Mouse (Mus musculus) lung, embryonic 15.5 days (tissue): ENCODE measurements around the gene Rhpn2. TPM values are rescaled to one million over a fixed set of nuclear protein-coding genes. Genes with fewer than 3 reads are reported as not detected.
"Not testable (repeated sequence)": the region's sequence is repeated elsewhere in the genome, so short reads cannot be mapped to it uniquely, and the experiment has no call there.

Source experiments
- ATAC-seq: fragments of 200-750 bp; cut with Nextera tagmentation; 2 replicates; pipeline ENCODE4 v1.8.0; 2017; ENCODE audit warnings: moderate number of reproducible peaks, borderline replicate concordance; ENCODE audit not compliant: low FRiP score, low TSS enrichment; ENCODE audit errors: extremely low read depth
- H3K27ac ChIP-seq: fragments of 300-500 bp; sonication (generic); 2 replicates; pipeline ENCODE4 v1.5.1; 2015; ENCODE audit warnings: moderate library complexity, mild to moderate bottlenecking, inconsistent platforms
- H3K27me3 ChIP-seq: fragments of 300-500 bp; sonication (generic); 2 replicates; pipeline ENCODE4 v1.6.1; 2015; ENCODE audit warnings: inconsistent platforms
- H3K36me3 ChIP-seq: fragments of 300-500 bp; sonication (generic); 2 replicates; pipeline ENCODE4 v1.6.1; 2015; ENCODE audit warnings: inconsistent platforms
- H3K4me1 ChIP-seq: fragments of 300-500 bp; sonication (generic); 2 replicates; pipeline ENCODE4 v1.6.1; 2015; ENCODE audit warnings: inconsistent platforms
- H3K4me2 ChIP-seq: fragments of 300-500 bp; sonication (generic); 2 replicates; pipeline ENCODE4 v1.6.1; 2015; ENCODE audit warnings: inconsistent platforms, mild to moderate bottlenecking, moderate library complexity
- H3K4me3 ChIP-seq: fragments of 300-500 bp; sonication (generic); 2 replicates; pipeline ENCODE4 v1.5.1; 2015; ENCODE audit warnings: mild to moderate bottlenecking, inconsistent platforms
- H3K9ac ChIP-seq: fragments of 300-500 bp; sonication (generic); 2 replicates; pipeline ENCODE4 v1.6.1; 2015; ENCODE audit warnings: inconsistent platforms
- H3K9me3 ChIP-seq: fragments of 300-500 bp; sonication (generic); 2 replicates; pipeline ENCODE4 v1.6.1; 2016; ENCODE audit warnings: inconsistent platforms
- WGBS: fragments of 180-500 bp; shearing (Covaris S2); methylation state at CpG from one replicate; pipeline ENCODE4 v1.1.7; 2015; 5-methylcytosine and 5-hydroxymethylcytosine counted together
- polyA plus RNA-seq: library from polyadenylated mRNA; unstranded; fragments of >200 nt; fragmentation: Nextera tagmentation; extraction: Ambion mirVana; gene quantifications from 2 replicates; pipeline ENCODE4 v1.2.1, GENCODE M21; 2015

The Rhpn2 gene
- 4.7 and 5.0 TPM in 2 replicates for polyA plus RNA-seq

GRCm38 (mm10) chr7:35333692-35334526, at the start of gene Rhpn2:
Gene Rhpn2 (plus strand): TSS chr7:35334170.
- Histone ChIP-seq H3K9me3 (no peaks in the 10 kb centered on the region), H3K4me1 (peaks cover 13% of the 10 kb centered on the region), H3K4me2 (peak within 1 kb of the TSS; percentile 99), H3K27ac (peak within 1 kb of the TSS; percentile 25), H3K4me3 (peak within 1 kb of the TSS; percentile 58), H3K27me3 (peaks cover 44% of the 10 kb centered on the region), H3K36me3 (no peaks in the 10 kb centered on the region), H3K9ac (peak within 1 kb of the TSS; percentile 50)
- ATAC-seq: peak; percentile 99
- under 1% methylated on average over 52 of the region's 52 CpGs for WGBS

GRCm38 (mm10) chr7:35293464-35293863, 40.5 kb upstream of the Rhpn2 start:
- H3K4me1 ChIP-seq: no peaks in the 10 kb centered on the region
- no peak for ATAC-seq
- no peak overlapping the region for H3K9ac ChIP-seq
- no peak overlapping the region for H3K4me3 ChIP-seq
- no peaks in the 10 kb centered on the region for H3K9me3 ChIP-seq
- H3K4me2 ChIP-seq: no peak overlapping the region
- WGBS: 90% methylated on average over 13 of the region's 13 CpGs
- H3K27me3 ChIP-seq: no peaks in the 10 kb centered on the region
- H3K27ac ChIP-seq: no peak overlapping the region
- peaks cover 69% of the 10 kb centered on the region for H3K36me3 ChIP-seq

DNA sequence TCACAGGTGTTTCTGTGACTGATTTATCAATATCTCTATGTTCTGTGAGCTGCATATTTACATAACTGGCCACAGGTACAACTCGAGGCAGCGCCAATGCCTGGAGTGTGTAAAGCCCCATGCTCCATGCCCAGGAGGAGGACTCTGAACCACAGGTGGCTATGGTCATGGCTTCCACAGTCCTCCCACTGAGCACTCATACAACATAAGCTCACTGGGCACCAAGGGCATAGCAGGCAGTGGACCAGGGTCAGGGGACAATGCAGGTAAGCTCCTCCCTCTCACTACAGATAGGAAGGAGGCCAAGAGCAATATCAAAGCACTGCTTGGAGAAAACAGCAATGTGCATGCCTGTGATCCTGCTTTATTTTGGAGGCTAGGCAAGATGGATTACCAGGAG, 38.3 kb upstream of the Rhpn2 start:
- no peak for ATAC-seq
- H3K9ac ChIP-seq: no peak overlapping the region
- peaks cover 56% of the 10 kb centered on the region for H3K36me3 ChIP-seq
- no peaks in the 10 kb centered on the region for H3K4me1 ChIP-seq
- H3K4me3 ChIP-seq: no peak overlapping the region
- H3K27me3 ChIP-seq: no peaks in the 10 kb centered on the region
- H3K4me2 ChIP-seq: no peak overlapping the region
- no peak overlapping the region for H3K27ac ChIP-seq
- H3K9me3 ChIP-seq: no peaks in the 10 kb centered on the region
- WGBS: 85% methylated on average over 2 of the region's 2 CpGs

GRCm38 (mm10) chr7:35297886-35298285, 36.1 kb upstream of the Rhpn2 start:
- no peak for ATAC-seq
- 92% methylated on average over 5 of the region's 5 CpGs for WGBS
- peaks cover 54% of the 10 kb centered on the region for H3K36me3 ChIP-seq
- H3K4me1 ChIP-seq: no peaks in the 10 kb centered on the region
- H3K4me2 ChIP-seq: no peak overlapping the region
- H3K9ac ChIP-seq: no peak overlapping the region
- no peak overlapping the region for H3K27ac ChIP-seq
- H3K4me3 ChIP-seq: no peak overlapping the region
- H3K9me3 ChIP-seq: no peaks in the 10 kb centered on the region
- H3K27me3 ChIP-seq: no peaks in the 10 kb centered on the region

DNA sequence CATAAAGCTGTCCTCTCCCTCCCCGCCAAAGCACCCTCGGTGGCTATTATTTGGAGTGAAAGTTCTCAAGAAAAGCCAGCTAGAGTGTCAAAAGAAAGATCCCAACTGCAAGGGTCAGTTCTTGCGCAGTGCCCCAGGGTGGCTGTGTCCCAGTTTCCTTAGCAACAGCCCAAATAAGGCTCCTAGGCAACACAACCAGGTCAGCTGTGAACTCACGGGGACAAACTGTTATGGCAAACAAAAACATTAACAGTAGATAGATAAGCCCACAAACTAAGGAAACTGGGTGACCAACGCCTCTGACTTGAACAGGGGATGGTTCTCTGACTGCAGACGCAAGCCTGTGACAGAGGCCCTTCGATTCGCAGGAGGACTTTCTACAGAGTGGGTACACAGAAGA, 34.3 kb upstream of the Rhpn2 start:
- 64% methylated on average over 8 of the region's 8 CpGs for WGBS

DNA sequence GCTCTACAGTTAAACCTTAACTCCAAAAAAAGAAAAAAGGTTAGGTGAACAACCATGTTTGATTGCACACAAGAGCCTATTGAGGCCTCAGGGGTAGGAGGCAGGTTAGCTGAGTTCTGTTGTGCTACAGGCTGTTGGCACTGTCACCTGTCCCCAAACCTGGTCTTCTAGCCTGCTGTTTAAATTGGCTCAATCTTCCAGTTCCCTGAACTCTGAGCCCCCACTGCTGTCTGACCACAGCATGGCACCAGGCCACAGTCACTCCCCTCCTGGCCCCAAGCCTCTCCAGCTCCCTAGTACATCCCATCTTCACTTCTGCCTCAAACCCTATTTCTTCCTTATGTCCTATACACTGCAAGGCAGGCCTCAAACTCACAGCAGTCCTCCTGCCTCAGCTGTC, 33.2 kb upstream of the Rhpn2 start:
- ATAC-seq: no peak
- no peaks in the 10 kb centered on the region for H3K27me3 ChIP-seq
- H3K27ac ChIP-seq: no peak overlapping the region
- H3K4me2 ChIP-seq: no peak overlapping the region
- no peaks in the 10 kb centered on the region for H3K4me1 ChIP-seq
- H3K36me3 ChIP-seq: peaks cover 39% of the 10 kb centered on the region
- no peak overlapping the region for H3K9ac ChIP-seq
- no peak overlapping the region for H3K4me3 ChIP-seq
- no peaks in the 10 kb centered on the region for H3K9me3 ChIP-seq

More for the DNA sequence above, 34.3 kb upstream of the Rhpn2 start:
- Histone ChIP-seq H3K4me1 (no peaks in the 10 kb centered on the region), H3K27ac (no peak overlapping the region), H3K4me3 (no peak overlapping the region), H3K9ac (no peak overlapping the region), H3K36me3 (peaks cover 39% of the 10 kb centered on the region), H3K4me2 (no peak overlapping the region), H3K9me3 (no peaks in the 10 kb centered on the region), H3K27me3 (no peaks in the 10 kb centered on the region)
- ATAC-seq: no peak

GRCm38 (mm10) chr7:35311214-35311613, 22.8 kb upstream of the Rhpn2 start:
- Histone ChIP-seq H3K27ac (no peak overlapping the region), H3K4me3 (no peak overlapping the region), H3K4me1 (no peaks in the 10 kb centered on the region), H3K4me2 (no peak overlapping the region), H3K9ac (no peak overlapping the region), H3K9me3 (no peaks in the 10 kb centered on the region), H3K27me3 (no peaks in the 10 kb centered on the region), H3K36me3 (peaks cover 29% of the 10 kb centered on the region)
- ATAC-seq: no peak
- 86% methylated on average over 3 of the region's 3 CpGs for WGBS

DNA sequence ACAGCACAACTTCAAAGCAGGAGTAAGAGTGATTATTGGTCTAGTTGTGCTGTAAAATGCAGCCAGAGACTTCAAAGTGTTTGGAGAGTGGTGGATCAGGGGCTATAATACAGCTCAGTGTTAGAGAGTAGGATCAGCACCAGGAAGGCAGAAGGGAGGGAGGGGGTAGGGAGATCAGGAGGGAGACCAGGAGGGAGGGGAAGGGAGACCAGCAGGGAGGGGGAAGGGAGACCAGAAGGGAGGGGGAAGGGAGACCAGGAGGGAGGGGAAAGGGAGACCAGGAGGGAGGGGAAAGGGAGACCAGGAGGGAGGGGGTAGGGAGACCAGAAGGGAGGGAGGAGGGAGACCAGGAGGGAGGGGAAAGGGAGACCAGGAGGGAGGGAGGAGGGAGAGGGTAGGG, 19.8 kb upstream of the Rhpn2 start:
- H3K4me3 ChIP-seq: no peak overlapping the region
- no peaks in the 10 kb centered on the region for H3K9me3 ChIP-seq
- H3K9ac ChIP-seq: no peak overlapping the region
- peaks cover 10% of the 10 kb centered on the region for H3K4me1 ChIP-seq
- H3K27me3 ChIP-seq: no peaks in the 10 kb centered on the region
- H3K27ac ChIP-seq: no peak overlapping the region
- H3K4me2 ChIP-seq: no peak overlapping the region
- H3K36me3 ChIP-seq: 0 out of 2 replicates have a peak, but pooled peaks cover 6% of the 10 kb centered on the region
- no peak for ATAC-seq

- Histone ChIP-seq H3K27ac (peak within 1 kb of the TSS; percentile 41; the same call in 1 of the 2 replicates), H3K4me1 (peaks cover 13% of the 10 kb centered on the region), H3K4me2 (peak within 1 kb of the TSS; percentile 72), H3K9me3 (no peaks in the 10 kb centered on the region), H3K36me3 (no peaks in the 10 kb centered on the region), H3K4me3 (peak within 1 kb of the TSS; percentile 98), H3K9ac (peak within 1 kb of the TSS; percentile 86), H3K27me3 (no peaks in the 10 kb centered on the region)
- under 1% methylated on average over 39 of the region's 39 CpGs for WGBS
- peak; percentile 74; the same call in 1 of the 2 replicates for ATAC-seq
These were observed 16.0 kb upstream of the Rhpn2 start, which contains the start of gene Gpatch1 for GRCm38 (mm10) chr7:35317729-35318609. Gene Gpatch1 (minus strand): TSS chr7:35318440.

DNA sequence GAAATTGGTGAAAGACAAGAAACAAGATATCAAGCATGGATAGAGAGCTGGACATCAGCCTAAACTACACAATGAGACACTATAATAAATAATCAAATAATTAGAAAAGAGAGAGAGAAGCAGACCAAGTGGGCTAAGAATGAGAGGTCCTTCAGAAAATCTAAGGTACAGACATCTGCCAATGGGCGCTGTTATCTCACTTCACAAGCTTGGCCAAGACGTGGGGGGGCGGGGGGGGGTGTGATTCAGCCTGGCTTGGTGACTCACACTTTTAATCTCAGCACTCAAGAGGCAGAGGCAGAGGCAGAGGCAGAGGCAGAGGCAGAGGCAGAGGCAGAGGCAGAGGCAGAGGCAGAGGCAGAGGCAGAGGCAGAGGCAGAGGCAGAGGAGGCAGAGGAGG, 14.7 kb upstream of the Rhpn2 start:
- H3K4me2 ChIP-seq, ATAC-seq, H3K4me3 ChIP-seq, H3K9ac ChIP-seq, H3K9me3 ChIP-seq, H3K27me3 ChIP-seq, H3K27ac ChIP-seq, H3K36me3 ChIP-seq: not testable (repeated sequence)
- WGBS: 40% methylated on average over 3 of the region's 3 CpGs
- H3K4me1 ChIP-seq: peaks cover 15% of the 10 kb centered on the region

GRCm38 (mm10) chr7:35319755-35320154, 14.2 kb upstream of the Rhpn2 start:
- no peak overlapping the region for H3K9ac ChIP-seq
- no peak overlapping the region for H3K27ac ChIP-seq
- no peaks in the 10 kb centered on the region for H3K36me3 ChIP-seq
- H3K27me3 ChIP-seq: no peaks in the 10 kb centered on the region
- H3K4me2 ChIP-seq: no peak overlapping the region
- H3K4me1 ChIP-seq: peaks cover 15% of the 10 kb centered on the region
- H3K9me3 ChIP-seq: no peaks in the 10 kb centered on the region
- WGBS: 74% methylated on average over 4 of the region's 4 CpGs
- ATAC-seq: no peak
- no peak overlapping the region for H3K4me3 ChIP-seq

DNA sequence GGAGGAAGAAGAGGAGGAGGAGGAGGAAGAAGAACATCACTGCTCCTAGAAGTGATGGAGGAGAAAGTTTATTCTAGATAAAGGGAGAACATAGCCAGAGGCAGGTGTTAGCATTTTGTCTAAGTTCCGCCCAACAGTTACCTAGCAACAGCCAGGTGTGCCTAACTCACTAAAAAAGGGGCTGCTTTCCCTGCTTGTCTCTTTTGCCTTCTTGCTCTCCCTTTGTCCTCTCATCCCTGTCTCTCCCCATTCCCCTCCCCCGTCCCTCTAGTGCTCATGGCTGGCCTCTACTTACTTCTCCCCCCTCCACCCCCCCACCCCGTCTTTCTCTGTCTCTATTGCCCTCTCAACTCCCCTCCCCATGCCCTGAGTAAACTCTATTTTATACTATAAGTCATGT, 11.8 kb upstream of the Rhpn2 start:
- WGBS: 49% methylated on average over 3 of the region's 3 CpGs
- Histone ChIP-seq H3K4me2 (no peak overlapping the region), H3K27me3 (no peaks in the 10 kb centered on the region), H3K27ac (no peak overlapping the region), H3K9ac (no peak overlapping the region), H3K36me3 (no peaks in the 10 kb centered on the region), H3K4me3 (no peak overlapping the region), H3K4me1 (peaks cover 12% of the 10 kb centered on the region), H3K9me3 (no peaks in the 10 kb centered on the region)
- ATAC-seq: no peak
